Mouse (Mus musculus) retina, embryonic 14.5 days (tissue): Measurements from ENCODE around the gene Numa1.
"Not testable (repeated sequence)": the region's sequence is repeated elsewhere in the genome, so short reads cannot be mapped to it uniquely, and the experiment has no call there.

Experiments
- DNase-seq: peaks from one replicate; pipeline ENCODE4 v3.0.0-alpha.2; 2015; ENCODE audit warnings: low spot score

Numa1 gene

DNA sequence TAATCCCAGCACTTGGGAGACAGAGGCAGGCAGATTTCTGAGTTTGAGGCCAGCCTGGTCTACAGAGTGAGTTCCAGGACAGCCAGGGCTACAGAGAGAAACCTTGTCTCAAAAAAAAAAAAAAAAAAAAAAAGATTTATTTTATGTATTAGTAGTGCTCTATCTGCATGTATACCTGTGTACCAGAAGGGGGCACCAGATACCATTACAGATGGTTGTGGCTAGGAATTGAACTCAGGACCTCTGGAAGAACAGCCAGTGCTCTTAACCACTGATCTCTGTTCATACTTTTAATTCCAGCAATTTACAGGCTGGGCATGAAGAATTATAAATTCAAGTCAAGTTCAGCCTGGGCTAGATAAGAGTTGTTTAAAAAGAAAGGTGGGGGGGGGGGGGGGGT is 114.6 kb downstream of the Numa1 start:
- DNase-seq, result not testable (repeated sequence)

DNA sequence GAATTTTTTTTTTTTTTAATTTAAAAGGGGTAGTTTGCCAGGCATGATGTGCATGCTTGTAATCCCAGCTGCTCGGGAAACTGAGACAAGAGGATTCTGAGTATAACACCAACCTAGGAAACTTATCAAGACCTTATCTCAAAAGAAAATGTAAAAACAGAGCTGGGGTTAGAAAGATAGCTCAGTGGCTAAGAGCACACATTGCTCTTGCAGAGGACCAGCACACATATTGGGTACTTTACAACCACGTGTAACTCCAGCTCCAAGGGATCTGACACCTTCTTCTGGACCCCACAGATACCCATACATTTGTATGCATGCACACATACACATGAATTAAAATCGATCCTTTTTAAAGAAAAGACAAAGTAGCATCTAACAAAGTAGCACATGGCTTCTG is 127.4 kb downstream of the Numa1 start:
- no peak for DNase-seq

DNA sequence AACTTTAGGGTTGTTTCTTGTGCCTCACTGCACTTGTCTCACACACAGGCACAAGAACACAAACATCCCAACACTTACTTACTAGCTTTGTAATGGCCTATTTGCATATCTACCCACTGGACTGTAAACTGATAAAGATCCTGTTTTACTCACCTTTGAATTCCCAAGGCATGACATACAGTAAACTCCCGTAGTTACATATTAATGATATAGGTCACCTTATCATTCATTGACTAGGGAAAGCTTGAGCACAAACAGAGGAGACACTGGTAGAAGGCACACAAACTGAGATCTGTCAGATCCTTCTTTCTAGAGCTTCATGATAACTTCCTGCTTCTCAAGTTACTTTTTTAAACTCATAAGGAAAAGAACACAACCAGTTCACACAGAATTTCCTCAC is 128.3 kb downstream of the Numa1 start:
- DNase-seq, result no peak

DNA sequence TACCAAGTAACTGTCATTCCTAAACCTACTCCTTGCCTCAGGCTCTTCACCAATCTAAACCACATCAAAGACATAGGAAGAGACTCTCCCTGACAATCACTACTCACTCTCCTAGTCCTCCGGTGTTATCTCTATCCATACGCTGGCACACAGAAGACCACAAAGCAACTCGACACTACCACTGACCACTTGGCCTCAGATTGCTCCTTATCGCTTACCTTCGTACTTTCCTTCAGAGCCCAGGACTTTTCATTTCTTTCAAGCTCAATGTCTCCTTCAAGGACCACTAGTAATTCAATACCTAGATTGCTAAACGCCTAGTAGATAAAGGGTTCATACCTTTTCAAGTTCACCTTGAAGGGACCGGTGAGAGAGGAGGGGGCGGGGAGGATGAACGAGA is 130.0 kb downstream of the Numa1 start:
- no peak for DNase-seq
